Mouse (Mus musculus) mature B cell (primary cell): Measurements from ENCODE around the gene Snx17.
"Not testable (repeated sequence)": the region's sequence is repeated elsewhere in the genome, so short reads cannot be mapped to it uniquely, and the experiment has no call there.

Experiments used
- in situ Hi-C: fragments of 300-500 bp; cut with MboI; formaldehyde crosslinking; loops from 2 replicates; pipeline ENCODE4 v1.14.3; 2019

Gene Snx17

GRCm38 (mm10) chr5:31196207-31196606, 3.2 kb downstream of the Snx17 start:
- in situ Hi-C loops, result no loop called here

GRCm38 (mm10) chr5:31197072-31197471, 4.0 kb downstream of the Snx17 start:
- in situ Hi-C loops, result no loop called here

- in situ Hi-C loops, result no loop called here
These were observed 5.1 kb downstream of the Snx17 start for GRCm38 (mm10) chr5:31198170-31198569.

- in situ Hi-C loops, result no loop called here
These were observed 5.7 kb downstream of the Snx17 start for GRCm38 (mm10) chr5:31198616-31199320.

GRCm38 (mm10) chr5:31199321-31199892, 6.4 kb downstream of the Snx17 start:
- in situ Hi-C loops, result no loop called here

- in situ Hi-C loops, result no loop called here
These were observed 6.9 kb downstream of the Snx17 start for GRCm38 (mm10) chr5:31199893-31200292.

GRCm38 (mm10) chr5:31200327-31200768, 7.3 kb downstream of the Snx17 start:
- in situ Hi-C loops, result no loop called here

GRCm38 (mm10) chr5:31201042-31201741, 8.2 kb downstream of the Snx17 start:
- in situ Hi-C loops, result no loop called here

GRCm38 (mm10) chr5:31201742-31202590, 8.9 kb downstream of the Snx17 start, which contains the start of gene Zfp513:
Zfp513 (minus strand) TSS chr5:31202303.
- in situ Hi-C loops, result no loop called here

GRCm38 (mm10) chr5:31202933-31203332, 9.9 kb downstream of the Snx17 start:
- in situ Hi-C loops, result no loop called here

GRCm38 (mm10) chr5:31203866-31204265, 10.8 kb downstream of the Snx17 start:
- in situ Hi-C loops, result no loop called here

- in situ Hi-C loops, result no loop called here
These were observed 11.4 kb downstream of the Snx17 start for GRCm38 (mm10) chr5:31204421-31204820.

- in situ Hi-C loops, result not testable (repeated sequence)
These were observed 23.5 kb downstream of the Snx17 start for GRCm38 (mm10) chr5:31216554-31216953.

- in situ Hi-C loops, result no loop called here
These were observed 25.3 kb downstream of the Snx17 start for GRCm38 (mm10) chr5:31218294-31218693.

- in situ Hi-C loops, result no loop called here
These were observed 26.0 kb downstream of the Snx17 start for GRCm38 (mm10) chr5:31219070-31219469.

- in situ Hi-C loops, result no loop called here
These were observed 26.4 kb downstream of the Snx17 start for GRCm38 (mm10) chr5:31219474-31219873.

- in situ Hi-C loops, result no loop called here
These were observed 27.0 kb downstream of the Snx17 start for GRCm38 (mm10) chr5:31219911-31220447.

- in situ Hi-C loops, result no loop called here
These were observed 27.6 kb downstream of the Snx17 start, which contains the start of gene Ppm1g for GRCm38 (mm10) chr5:31220448-31221303. Ppm1g (minus strand) TSS chr5:31220687.

GRCm38 (mm10) chr5:31221304-31221945, 28.4 kb downstream of the Snx17 start:
- in situ Hi-C loops, result no loop called here

- in situ Hi-C loops, result no loop called here
These were observed 29.7 kb downstream of the Snx17 start for GRCm38 (mm10) chr5:31222696-31223095.
